Mouse (Mus musculus) small intestine, adult 2 months (tissue): ENCODE data around the gene Syt8. TPM values are rescaled to one million over a fixed set of nuclear protein-coding genes. Genes with fewer than 3 reads are reported as not detected.
A peak's percentile ranks its signal among the peaks of the same experiment; 100 is the strongest.

Source experiments
- H3K27ac ChIP-seq: fragments of 200-500 bp; 2 replicates; pipeline ENCODE4 v1.5.1; 2012; ENCODE audit warnings: low read depth, low read length, control low read depth, inconsistent platforms; ENCODE audit not compliant: insufficient read depth
- H3K27me3 ChIP-seq: fragments of 200-500 bp; 2 replicates; pipeline ENCODE4 v1.6.1; 2012; ENCODE audit warnings: mild to moderate bottlenecking, moderate library complexity, low read length, inconsistent platforms; ENCODE audit not compliant: control insufficient read depth, insufficient read depth
- H3K36me3 ChIP-seq: fragments of 200-500 bp; 2 replicates; pipeline ENCODE4 v1.6.1; 2012; ENCODE audit warnings: mild to moderate bottlenecking, low read length, control low read depth, inconsistent platforms; ENCODE audit not compliant: control insufficient read depth, insufficient read depth
- H3K4me1 ChIP-seq: fragments of 200-500 bp; 2 replicates; pipeline ENCODE4 v1.6.1; 2012; ENCODE audit warnings: low read length, inconsistent platforms, mixed read lengths; ENCODE audit not compliant: control insufficient read depth, insufficient read depth, insufficient read length
- H3K4me3 ChIP-seq: fragments of 200-500 bp; 2 replicates; pipeline ENCODE4 v1.5.1; 2012; ENCODE audit warnings: low read depth, mild to moderate bottlenecking, control low read depth, inconsistent platforms, low read length, moderate library complexity
- CTCF ChIP-seq: fragments of 200-500 bp; IDR thresholded peaks from 2 replicates; pipeline ENCODE4 v1.5.1; 2012; ENCODE audit warnings: low read depth, mild to moderate bottlenecking, control low read depth, inconsistent platforms, low read length, moderate library complexity, mixed read lengths; ENCODE audit not compliant: insufficient replicate concordance, insufficient read length; ENCODE audit errors: extremely low read depth
- POLR2A ChIP-seq: fragments of 200-500 bp; IDR thresholded peaks from 2 replicates; pipeline ENCODE4 v1.6.1; 2012; ENCODE audit warnings: low read depth, mild to moderate bottlenecking, control low read depth, inconsistent platforms, low read length, moderate library complexity
- WGBS: fragments of 180-500 bp; shearing (Covaris S2); methylation state at CpG from one replicate; pipeline ENCODE4 v1.1.7; 2018; 5-methylcytosine and 5-hydroxymethylcytosine counted together
- polyA plus RNA-seq: library from polyadenylated mRNA; depleted of rRNA; stranded (reverse); fragments of >200 nt; gene quantifications from 2 replicates; pipeline ENCODE4 v1.2.3, GENCODE M21; 2012; rRNA removed

Gene Syt8
- 1.4 and 66.8 TPM in 2 replicates for polyA plus RNA-seq

DNA sequence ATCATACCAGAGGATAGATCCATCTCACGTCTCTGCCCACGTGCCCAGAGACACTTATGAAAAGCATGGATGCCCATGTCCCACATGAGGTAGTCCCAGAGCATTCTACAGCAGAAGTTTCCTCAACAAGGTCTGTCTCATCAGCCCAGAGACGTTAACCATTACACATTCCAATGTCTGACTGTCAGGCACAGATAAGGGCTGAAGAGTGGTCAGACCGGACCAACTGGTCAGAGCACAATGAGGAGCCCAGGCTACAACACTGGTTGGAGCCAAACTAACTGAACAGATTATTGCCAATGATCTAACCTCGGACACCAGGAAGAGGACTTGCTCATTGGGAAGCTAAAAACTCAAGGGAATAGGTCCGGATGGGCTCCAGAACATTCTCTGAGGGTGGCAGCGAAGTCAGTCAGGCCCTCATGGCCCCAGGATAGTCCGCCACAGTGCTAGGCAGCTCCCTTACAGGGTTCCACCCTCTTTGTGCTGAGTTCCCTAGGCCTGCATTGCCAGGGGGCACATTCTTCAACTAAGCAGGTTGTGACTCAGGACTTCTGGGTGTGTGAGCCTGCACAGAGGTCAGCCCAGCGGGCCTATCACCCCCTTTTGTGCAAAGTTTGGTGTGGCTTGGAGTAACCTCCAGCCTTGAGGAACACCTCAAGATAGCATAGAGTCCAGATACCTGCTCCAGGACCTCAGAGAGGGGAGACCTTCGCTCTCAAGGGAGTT, at the start of gene Syt8:
Gene Syt8 (plus strand): TSS at position 714 of the 729 bp plus-strand sequence.
- no peak within 1 kb of the TSS for H3K4me3 ChIP-seq
- TF ChIP-seq CTCF (no peak), POLR2A (no peak)
- H3K27me3 ChIP-seq: no peaks in the 10 kb centered on the region
- WGBS: 54% methylated on average over 10 of the region's 10 CpGs
- peaks cover 11% of the 10 kb centered on the region for H3K4me1 ChIP-seq
- no peaks in the 10 kb centered on the region for H3K36me3 ChIP-seq
- no peak within 1 kb of the TSS for H3K27ac ChIP-seq

DNA sequence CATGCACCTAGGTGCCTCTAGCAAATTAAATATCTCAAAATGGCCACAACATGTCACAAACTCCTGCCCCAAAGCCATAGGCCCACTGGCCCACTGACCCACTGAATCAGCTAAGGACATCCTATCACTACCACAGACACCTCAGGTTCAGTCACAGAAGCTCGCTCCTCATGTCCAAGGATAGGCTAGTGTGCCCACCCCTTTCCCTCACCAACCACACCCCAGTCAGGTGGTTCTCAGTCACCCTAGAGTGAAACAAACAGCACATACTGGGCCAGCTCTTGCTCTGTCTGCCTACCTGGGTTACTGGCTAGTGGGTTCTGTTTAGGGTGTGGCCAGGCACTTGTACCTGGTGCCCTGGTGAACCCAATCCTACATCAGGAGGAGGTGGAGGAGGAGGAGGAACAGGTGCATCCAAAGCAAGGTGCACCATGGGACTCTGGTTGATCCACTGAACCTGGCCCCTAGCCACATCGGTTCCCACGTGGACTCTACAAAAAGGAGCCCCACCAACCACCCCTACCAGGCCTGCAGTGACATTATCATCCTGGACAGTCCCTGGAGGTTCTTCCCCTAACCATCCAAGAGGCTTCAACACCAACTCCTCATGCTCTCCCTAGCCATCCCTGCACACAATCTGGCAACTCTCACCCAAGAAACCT, 48.8 kb upstream of the Syt8 start:
- H3K27ac ChIP-seq: no peak overlapping the region
- no peaks in the 10 kb centered on the region for H3K27me3 ChIP-seq
- H3K4me1 ChIP-seq: peaks cover 14% of the 10 kb centered on the region; the same call in 1 of the 2 replicates
- H3K4me3 ChIP-seq: 0 out of 2 replicates have a peak overlapping the region, but pooled peaks have one; percentile 73
- no peak for TF ChIP-seq POLR2A
- TF ChIP-seq CTCF: no peak
- 42% methylated on average over 3 of the region's 3 CpGs for WGBS
- peaks cover 41% of the 10 kb centered on the region for H3K36me3 ChIP-seq

DNA sequence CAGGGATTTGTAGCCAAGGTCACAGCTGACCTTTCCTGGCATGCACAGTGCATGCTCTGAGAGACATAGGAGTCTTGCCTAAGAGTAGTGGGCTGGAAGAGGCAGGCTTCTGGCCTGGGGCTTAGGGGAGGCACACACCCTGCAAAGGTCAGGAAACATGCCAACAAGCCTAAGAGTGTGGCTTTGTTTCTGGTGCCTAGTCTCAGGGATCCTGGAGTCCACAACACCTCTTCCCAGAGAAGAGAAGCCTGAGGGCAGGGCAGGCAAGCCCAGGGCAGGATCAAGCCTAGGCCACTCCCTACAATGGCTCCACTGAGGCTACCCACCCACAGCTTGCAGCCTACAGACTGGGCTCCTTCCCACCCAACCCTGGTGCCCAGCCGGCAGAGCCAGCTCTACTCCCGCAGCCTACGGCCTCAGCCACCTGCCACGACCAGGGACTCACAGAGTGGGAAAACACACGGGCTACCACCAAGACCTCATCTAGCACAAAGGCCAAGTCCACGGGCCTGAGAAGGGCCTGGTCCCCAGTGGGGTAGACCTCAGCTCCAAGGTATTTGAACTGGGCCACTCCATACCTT, 47.9 kb upstream of the Syt8 start:
- 7% methylated on average over 6 of the region's 6 CpGs for WGBS
- Histone ChIP-seq H3K36me3 (peaks cover 32% of the 10 kb centered on the region), H3K4me1 (peaks cover 14% of the 10 kb centered on the region; the same call in 1 of the 2 replicates), H3K4me3 (peak overlapping the region; percentile 73), H3K27me3 (no peaks in the 10 kb centered on the region), H3K27ac (peak overlapping the region; percentile 45)
- TF ChIP-seq POLR2A (no peak), CTCF (no peak)

GRCm38 (mm10) chr7:142387419-142388148, 47.1 kb upstream of the Syt8 start, which contains the start of gene Ctsd:
TSS of gene Ctsd (minus strand) at chr7:142388038.
- H3K4me3 ChIP-seq: peak within 1 kb of the TSS; percentile 73
- peaks cover 24% of the 10 kb centered on the region for H3K36me3 ChIP-seq
- H3K27ac ChIP-seq: peak within 1 kb of the TSS; percentile 45
- H3K4me1 ChIP-seq: peaks cover 14% of the 10 kb centered on the region; the same call in 1 of the 2 replicates
- TF ChIP-seq POLR2A: peak; percentile 83; the same call in 1 of the 2 replicates
- no peak for TF ChIP-seq CTCF
- H3K27me3 ChIP-seq: no peaks in the 10 kb centered on the region
- WGBS: under 1% methylated on average over 55 of the region's 55 CpGs

GRCm38 (mm10) chr7:142388198-142388597, 46.5 kb upstream of the Syt8 start:
- no peak for TF ChIP-seq CTCF
- no peak for TF ChIP-seq POLR2A
- peak overlapping the region; percentile 73 for H3K4me3 ChIP-seq
- peaks cover 18% of the 10 kb centered on the region for H3K36me3 ChIP-seq
- H3K4me1 ChIP-seq: peaks cover 14% of the 10 kb centered on the region; the same call in 1 of the 2 replicates
- 84% methylated on average over 1 of the region's 1 CpGs for WGBS
- H3K27ac ChIP-seq: no peak overlapping the region
- no peaks in the 10 kb centered on the region for H3K27me3 ChIP-seq

DNA sequence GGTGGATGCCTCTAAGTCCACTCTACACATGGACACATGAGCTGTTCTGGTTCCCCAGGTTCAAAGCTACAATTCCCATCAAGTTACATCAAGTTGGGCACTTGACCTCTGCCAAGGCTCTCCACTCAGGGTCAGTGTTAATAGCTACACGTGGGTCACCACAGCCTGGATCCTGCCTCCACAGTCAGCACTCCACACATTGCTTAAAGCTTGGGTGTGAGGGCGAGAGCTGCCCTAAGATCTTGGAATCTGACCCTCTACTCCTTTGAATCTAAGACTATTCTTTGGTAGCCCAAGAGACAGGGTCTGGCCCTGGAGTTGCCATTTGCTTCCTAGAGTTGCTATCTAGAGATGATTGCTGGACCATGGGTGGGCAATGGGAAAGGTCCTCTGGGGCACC, 45.9 kb upstream of the Syt8 start:
- no peak overlapping the region for H3K4me3 ChIP-seq
- peaks cover 17% of the 10 kb centered on the region; the same call in 1 of the 2 replicates for H3K4me1 ChIP-seq
- TF ChIP-seq POLR2A: no peak
- no peak for TF ChIP-seq CTCF
- H3K27ac ChIP-seq: no peak overlapping the region
- peaks cover 12% of the 10 kb centered on the region for H3K36me3 ChIP-seq
- WGBS: 95% methylated on average over 2 of the region's 2 CpGs
- no peaks in the 10 kb centered on the region for H3K27me3 ChIP-seq
